Mouse (Mus musculus) ES-Bruce4 (cell line): ENCODE measurements around the gene Ndufb8.

Experiments used
- CTCF ChIP-seq: IDR thresholded peaks from one replicate; pipeline ENCODE4 v1.8.1; 2011; ENCODE audit warnings: low read depth, low read length
- EP300 ChIP-seq: IDR thresholded peaks from 2 replicates; pipeline ENCODE4 v1.6.1; 2011; ENCODE audit warnings: low read depth, low read length; ENCODE audit not compliant: insufficient read depth

DNA sequence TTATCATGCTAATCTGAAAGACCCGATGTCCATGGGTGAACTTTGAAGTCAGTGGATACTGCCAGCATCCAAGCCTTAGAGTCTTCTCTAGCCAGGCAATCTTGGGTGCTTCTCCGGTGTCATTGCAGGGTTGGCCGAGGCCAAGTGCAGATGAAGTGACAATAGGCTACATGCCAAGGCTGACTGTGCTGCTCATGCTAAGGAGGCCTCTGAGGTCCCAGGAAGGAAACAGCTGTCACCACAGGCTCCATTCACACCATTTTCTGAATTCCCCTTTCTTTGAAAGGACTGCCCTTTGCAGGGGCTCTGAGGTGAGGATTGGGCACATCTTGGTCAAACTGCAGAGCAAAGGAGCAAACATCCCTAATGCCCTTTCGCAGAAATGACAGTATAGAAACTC is 52.5 kb downstream of the Ndufb8 start:
- no peak for TF ChIP-seq CTCF
- TF ChIP-seq EP300 = no peak
